Mouse (Mus musculus): ENCODE data around the gene Zfp872. TPM values are rescaled to one million over a fixed set of nuclear protein-coding genes. Genes with fewer than 3 reads are reported as not detected.

Zfp872 gene
- polyA plus RNA-seq, 1 experiment from 2014 or later, result 0.13 TPM

- peaks cover 6% of the 10 kb centered on the region; the same call in 1 of the 2 replicates for H3K27me3 ChIP-seq (replicated peaks)
- ATAC-seq (ENCODE audit: low FRiP score, low read depth), result peak; percentile 97
- H3K9me3 ChIP-seq, result no peaks in the 10 kb centered on the region
- peaks cover 11% of the 10 kb centered on the region for H3K4me1 ChIP-seq
- H3K27ac ChIP-seq, result peak within 1 kb of the TSS; percentile 64
- WGBS, result 1% methylated on average over 65 of the region's 65 CpGs
- peak within 1 kb of the TSS; percentile 60 for H3K4me3 ChIP-seq
- peak within 1 kb of the TSS; percentile 82 for H3K9ac ChIP-seq
- peak within 1 kb of the TSS; percentile 75 for H3K4me2 ChIP-seq (replicated peaks)
- peaks cover 3% of the 10 kb centered on the region; the same call in 1 of the 2 replicates for H3K36me3 ChIP-seq
Measured at GRCm38 (mm10) chr9:22156497-22157245, 31.2 kb upstream of the Zfp872 start, which contains the start of gene Pigyl. Gene Pigyl, plus strand, starts transcription at chr9:22156846.

- peaks cover 11% of the 10 kb centered on the region for H3K4me1 ChIP-seq
- peak overlapping the region; percentile 75 for H3K4me2 ChIP-seq (replicated peaks)
- WGBS, result 66% methylated on average over 34 of the region's 34 CpGs
- peak overlapping the region; percentile 82 for H3K9ac ChIP-seq
- H3K27me3 ChIP-seq (replicated peaks), result peaks cover 6% of the 10 kb centered on the region; the same call in 1 of the 2 replicates
- H3K4me3 ChIP-seq, result peak overlapping the region; percentile 60
- no peak for ATAC-seq (ENCODE audit: low FRiP score, low read depth)
- H3K9me3 ChIP-seq, result no peaks in the 10 kb centered on the region
- peaks cover 3% of the 10 kb centered on the region; the same call in 1 of the 2 replicates for H3K36me3 ChIP-seq
- no peak overlapping the region for H3K27ac ChIP-seq
Measured at GRCm38 (mm10) chr9:22157516-22158265, 30.2 kb upstream of the Zfp872 start.

- Histone ChIP-seq H3K36me3 (peaks cover 3% of the 10 kb centered on the region; the same call in 1 of the 2 replicates), H3K4me2 (replicated peaks) (no peak overlapping the region), H3K9ac (no peak overlapping the region), H3K4me3 (no peak overlapping the region), H3K9me3 (no peaks in the 10 kb centered on the region), H3K27ac (no peak overlapping the region), H3K4me1 (peaks cover 11% of the 10 kb centered on the region), H3K27me3 (replicated peaks) (peaks cover 6% of the 10 kb centered on the region; the same call in 1 of the 2 replicates)
- WGBS, result 43% methylated on average over 6 of the region's 6 CpGs
- no peak for ATAC-seq (ENCODE audit: low FRiP score, low read depth)
Measured at GRCm38 (mm10) chr9:22161299-22161698, 26.6 kb upstream of the Zfp872 start.

- ATAC-seq (ENCODE audit: low FRiP score, low read depth), result no peak
- Histone ChIP-seq H3K9ac (no peak overlapping the region), H3K27me3 (replicated peaks) (peaks cover 6% of the 10 kb centered on the region; the same call in 1 of the 2 replicates), H3K4me1 (peaks cover 10% of the 10 kb centered on the region), H3K4me3 (no peak overlapping the region), H3K36me3 (peaks cover 3% of the 10 kb centered on the region; the same call in 1 of the 2 replicates), H3K27ac (no peak overlapping the region), H3K4me2 (replicated peaks) (no peak overlapping the region), H3K9me3 (peaks cover 4% of the 10 kb centered on the region; the same call in 1 of the 2 replicates)
- WGBS, result 80% methylated on average over 9 of the region's 9 CpGs
Measured at GRCm38 (mm10) chr9:22162305-22162704, 25.6 kb upstream of the Zfp872 start.

- Histone ChIP-seq H3K4me3 (no peak overlapping the region), H3K9me3 (peaks cover 4% of the 10 kb centered on the region; the same call in 1 of the 2 replicates), H3K4me1 (peaks cover 4% of the 10 kb centered on the region; the same call in 1 of the 2 replicates), H3K4me2 (replicated peaks) (no peak overlapping the region), H3K27ac (no peak overlapping the region), H3K27me3 (replicated peaks) (peaks cover 2% of the 10 kb centered on the region; the same call in 1 of the 2 replicates), H3K9ac (no peak overlapping the region), H3K36me3 (peaks cover 3% of the 10 kb centered on the region; the same call in 1 of the 2 replicates)
- 86% methylated on average over 7 of the region's 7 CpGs for WGBS
- no peak for ATAC-seq (ENCODE audit: low FRiP score, low read depth)
Measured at GRCm38 (mm10) chr9:22162912-22163311, 25.0 kb upstream of the Zfp872 start.

GRCm38 (mm10) chr9:22164711-22165668, 22.9 kb upstream of the Zfp872 start:
- Histone ChIP-seq H3K9me3 (peaks cover 4% of the 10 kb centered on the region; the same call in 1 of the 2 replicates), H3K9ac (peak overlapping the region; percentile 64), H3K4me2 (replicated peaks) (peak overlapping the region; percentile 75), H3K27me3 (replicated peaks) (no peaks in the 10 kb centered on the region), H3K27ac (no peak overlapping the region), H3K36me3 (no peaks in the 10 kb centered on the region), H3K4me1 (no peaks in the 10 kb centered on the region), H3K4me3 (peak overlapping the region; percentile 51)
- ATAC-seq (ENCODE audit: low FRiP score, low read depth), result peak; percentile 86
- 3% methylated on average over 53 of the region's 54 CpGs for WGBS

- H3K27ac ChIP-seq, result no peak overlapping the region
- WGBS, result 54% methylated on average over 6 of the region's 6 CpGs
- 0 out of 2 replicates have a peak overlapping the region, but pooled peaks have one; percentile 75 for H3K4me2 ChIP-seq (replicated peaks)
- H3K9me3 ChIP-seq, result peaks cover 4% of the 10 kb centered on the region; the same call in 1 of the 2 replicates
- ATAC-seq (ENCODE audit: low FRiP score, low read depth), result no peak
- H3K27me3 ChIP-seq (replicated peaks), result no peaks in the 10 kb centered on the region
- H3K4me3 ChIP-seq, result no peak overlapping the region
- no peaks in the 10 kb centered on the region for H3K36me3 ChIP-seq
- H3K9ac ChIP-seq, result no peak overlapping the region
- no peaks in the 10 kb centered on the region for H3K4me1 ChIP-seq
Measured at GRCm38 (mm10) chr9:22165964-22166363, 21.9 kb upstream of the Zfp872 start.

- no peak overlapping the region for H3K4me2 ChIP-seq (replicated peaks)
- no peak overlapping the region for H3K27ac ChIP-seq
- no peak overlapping the region for H3K4me3 ChIP-seq
- no peak for ATAC-seq (ENCODE audit: low FRiP score, low read depth)
- no peak overlapping the region for H3K9ac ChIP-seq
- peaks cover 4% of the 10 kb centered on the region; the same call in 1 of the 2 replicates for H3K9me3 ChIP-seq
- 89% methylated on average over 10 of the region's 10 CpGs for WGBS
- H3K27me3 ChIP-seq (replicated peaks), result no peaks in the 10 kb centered on the region
- H3K36me3 ChIP-seq, result no peaks in the 10 kb centered on the region
- H3K4me1 ChIP-seq, result no peaks in the 10 kb centered on the region
Measured at GRCm38 (mm10) chr9:22166686-22167085, 21.2 kb upstream of the Zfp872 start.

GRCm38 (mm10) chr9:22167751-22168150, 20.1 kb upstream of the Zfp872 start:
- no peaks in the 10 kb centered on the region for H3K36me3 ChIP-seq
- ATAC-seq (ENCODE audit: low FRiP score, low read depth), result no peak
- no peaks in the 10 kb centered on the region for H3K27me3 ChIP-seq (replicated peaks)
- 96% methylated on average over 4 of the region's 4 CpGs for WGBS
- H3K4me3 ChIP-seq, result no peak overlapping the region
- no peak overlapping the region for H3K27ac ChIP-seq
- no peaks in the 10 kb centered on the region for H3K4me1 ChIP-seq
- peaks cover 4% of the 10 kb centered on the region; the same call in 1 of the 2 replicates for H3K9me3 ChIP-seq
- H3K9ac ChIP-seq, result no peak overlapping the region
- H3K4me2 ChIP-seq (replicated peaks), result no peak overlapping the region

GRCm38 (mm10) chr9:22169327-22169726, 18.6 kb upstream of the Zfp872 start:
- no peak for ATAC-seq (ENCODE audit: low FRiP score, low read depth)
- peaks cover 4% of the 10 kb centered on the region; the same call in 1 of the 2 replicates for H3K9me3 ChIP-seq
- no peaks in the 10 kb centered on the region for H3K4me1 ChIP-seq
- H3K4me3 ChIP-seq, result no peak overlapping the region
- no peak overlapping the region for H3K4me2 ChIP-seq (replicated peaks)
- H3K9ac ChIP-seq, result no peak overlapping the region
- WGBS, result 91% methylated on average over 11 of the region's 11 CpGs
- no peaks in the 10 kb centered on the region for H3K36me3 ChIP-seq
- H3K27ac ChIP-seq, result no peak overlapping the region
- H3K27me3 ChIP-seq (replicated peaks), result no peaks in the 10 kb centered on the region

GRCm38 (mm10) chr9:22172318-22172717, 15.6 kb upstream of the Zfp872 start:
- Histone ChIP-seq H3K4me3 (no peak overlapping the region), H3K4me1 (no peaks in the 10 kb centered on the region), H3K9me3 (peaks cover 13% of the 10 kb centered on the region; the same call in 1 of the 2 replicates), H3K27me3 (replicated peaks) (no peaks in the 10 kb centered on the region), H3K36me3 (no peaks in the 10 kb centered on the region), H3K4me2 (replicated peaks) (no peak overlapping the region), H3K27ac (no peak overlapping the region), H3K9ac (no peak overlapping the region)
- ATAC-seq (ENCODE audit: low FRiP score, low read depth), result no peak
- 85% methylated on average over 4 of the region's 4 CpGs for WGBS
